Mouse (Mus musculus) granulocyte monocyte progenitor cell, adult 5-6 weeks (primary cell): ENCODE data around the gene Edem2. TPM values are rescaled to one million over a fixed set of nuclear protein-coding genes. Genes with fewer than 3 reads are reported as not detected.

Experiments used
- ATAC-seq: replicated peaks from 2 replicates; pipeline ENCODE4 v1.8.0; 2016; ENCODE audit warnings: mild to moderate bottlenecking, moderate TSS enrichment, inconsistent platforms; ENCODE audit not compliant: poor library complexity, severe bottlenecking
- total RNA-seq, 2 experiments: library from RNA; stranded (forward) in 1 of 2; stranded (reverse) in 1 of 2; fragments of 200-712, 200-1000 nt in 1 of 2; fragments of >200 nt in 1 of 2; fragmentation: Nextera tagmentation in 1 of 2; gene quantifications; 2 replicates each; pipeline ENCODE4 v1.2.3; 2014 to 2017

Gene Edem2
- total RNA-seq, 2 experiments from 2014 or later = 73.7 to 81.9 TPM

GRCm38 (mm10) chr2:155691723-155692493 is 37.4 kb downstream of the Edem2 start, which contains the start of gene Trpc4ap:
Gene Trpc4ap (minus strand): TSS chr2:155692384.
- ATAC-seq = peak; percentile 94

GRCm38 (mm10) chr2:155691336-155691722 is 37.9 kb downstream of the Edem2 start:
- no peak for ATAC-seq

- no peak for ATAC-seq
Measured at GRCm38 (mm10) chr2:155689211-155689610, 40.1 kb downstream of the Edem2 start.

- ATAC-seq = no peak
Measured at GRCm38 (mm10) chr2:155687746-155688145, 41.5 kb downstream of the Edem2 start.

GRCm38 (mm10) chr2:155686572-155686971 is 42.7 kb downstream of the Edem2 start:
- ATAC-seq = no peak

GRCm38 (mm10) chr2:155683821-155684220 is 45.5 kb downstream of the Edem2 start:
- ATAC-seq = no peak

GRCm38 (mm10) chr2:155683137-155683536 is 46.1 kb downstream of the Edem2 start:
- ATAC-seq = peak; percentile 42

GRCm38 (mm10) chr2:155681874-155682273 is 47.4 kb downstream of the Edem2 start:
- ATAC-seq = peak; percentile 43; the same call in 1 of the 2 replicates

- no peak for ATAC-seq
Measured at GRCm38 (mm10) chr2:155681194-155681593, 48.1 kb downstream of the Edem2 start.

- ATAC-seq = peak; percentile 87
Measured at GRCm38 (mm10) chr2:155680591-155680990, 48.7 kb downstream of the Edem2 start.

- ATAC-seq = no peak
Measured at GRCm38 (mm10) chr2:155679586-155680110, 49.6 kb downstream of the Edem2 start.

GRCm38 (mm10) chr2:155675118-155675517 is 54.2 kb downstream of the Edem2 start:
- ATAC-seq = no peak

- ATAC-seq = peak; percentile 46; the same call in 1 of the 2 replicates
Measured at GRCm38 (mm10) chr2:155673546-155673945, 55.7 kb downstream of the Edem2 start.

GRCm38 (mm10) chr2:155671236-155671635 is 58.0 kb downstream of the Edem2 start:
- ATAC-seq = no peak

GRCm38 (mm10) chr2:155668461-155668860 is 60.8 kb downstream of the Edem2 start:
- 0 out of 2 replicates have a peak, but pooled peaks have one; percentile 42 for ATAC-seq

GRCm38 (mm10) chr2:155667881-155668280 is 61.4 kb downstream of the Edem2 start:
- no peak for ATAC-seq

GRCm38 (mm10) chr2:155663910-155664460 is 65.3 kb downstream of the Edem2 start:
- no peak for ATAC-seq

GRCm38 (mm10) chr2:155663097-155663496 is 66.2 kb downstream of the Edem2 start:
- ATAC-seq = no peak

- ATAC-seq = no peak
Measured at GRCm38 (mm10) chr2:155662390-155662789, 66.9 kb downstream of the Edem2 start.

GRCm38 (mm10) chr2:155655759-155656372 is 73.4 kb downstream of the Edem2 start:
- no peak for ATAC-seq

GRCm38 (mm10) chr2:155652618-155653017 is 76.7 kb downstream of the Edem2 start:
- ATAC-seq = no peak
